Mouse (Mus musculus) G1E (cell line): Measurements from ENCODE around the gene Pafah2. TPM values are rescaled to one million over a fixed set of nuclear protein-coding genes. Genes with fewer than 3 reads are reported as not detected.

Experiments
- ATAC-seq: 2 replicates; pipeline ENCODE4 v1.8.0; 2016; ENCODE audit warnings: mild to moderate bottlenecking; ENCODE audit not compliant: insufficient number of reproducible peaks, poor library complexity, low FRiP score, severe bottlenecking; ENCODE audit errors: extremely low read depth
- DNase-seq: peaks from one replicate; pipeline ENCODE4 v3.0.0; 2012; ENCODE audit warnings: low spot score
- H3K27me3 ChIP-seq: 2 replicates; pipeline ENCODE4 v1.6.1; 2012; ENCODE audit warnings: mild to moderate bottlenecking, low read length, inconsistent platforms; ENCODE audit not compliant: insufficient read depth
- H3K36me3 ChIP-seq: replicated peaks from 2 replicates; pipeline ENCODE3; 2012; ENCODE audit warnings: mild to moderate bottlenecking, inconsistent platforms
- H3K4me1 ChIP-seq: 2 replicates; pipeline ENCODE4 v1.6.1; 2012; ENCODE audit warnings: low read depth, low read length, inconsistent platforms, mixed read lengths; ENCODE audit not compliant: insufficient read depth
- H3K4me3 ChIP-seq: 2 replicates; pipeline ENCODE4 v1.5.1; 2012; ENCODE audit warnings: low read depth, mild to moderate bottlenecking, inconsistent platforms, low read length, moderate library complexity, mixed read lengths
- H3K9me3 ChIP-seq: replicated peaks from 2 replicates; pipeline ENCODE4 v1.6.1; 2012; ENCODE audit warnings: inconsistent platforms
- CTCF ChIP-seq: IDR thresholded peaks from 2 replicates; pipeline ENCODE4 v1.5.1; 2012; ENCODE audit warnings: low read depth, low read length, inconsistent platforms, mixed read lengths
- GATA1 ChIP-seq: IDR thresholded peaks from 2 replicates; pipeline ENCODE4 v1.6.1; 2012; ENCODE audit warnings: borderline replicate concordance, low read length, inconsistent platforms, mixed read lengths
- GATA2 ChIP-seq: IDR thresholded peaks from 2 replicates; pipeline ENCODE4 v1.6.1; 2012; ENCODE audit warnings: low read depth, low read length, inconsistent platforms, borderline replicate concordance
- POLR2AphosphoS5 ChIP-seq: IDR thresholded peaks from 2 replicates; pipeline ENCODE4 v1.6.1; 2012; ENCODE audit warnings: low read depth, low read length, inconsistent platforms; ENCODE audit not compliant: insufficient replicate concordance
- TAL1 ChIP-seq: conservative IDR thresholded peaks from 2 replicates; pipeline ENCODE4 v1.6.1; 2012; ENCODE audit warnings: low read depth, low read length, inconsistent platforms, mixed read lengths
- polyA plus RNA-seq: library from polyadenylated mRNA; stranded (reverse); fragments of >175 nt; gene quantifications from 2 replicates; pipeline ENCODE4 v1.2.3, GENCODE M21; 2012
- total RNA-seq, 2 experiments: library from RNA; stranded (forward) in 1 of 2; stranded (reverse) in 1 of 2; fragments of 200-1000 nt in 1 of 2; fragments of >200 nt in 1 of 2; fragmentation: Nextera tagmentation in 1 of 2; gene quantifications; 2 replicates each; pipeline ENCODE4 v1.2.3; 2014 to 2017

The Pafah2 gene
- total and polyA plus RNA-seq, 3 experiments: 14.9 to 45.9 (median 15.1) TPM

DNA sequence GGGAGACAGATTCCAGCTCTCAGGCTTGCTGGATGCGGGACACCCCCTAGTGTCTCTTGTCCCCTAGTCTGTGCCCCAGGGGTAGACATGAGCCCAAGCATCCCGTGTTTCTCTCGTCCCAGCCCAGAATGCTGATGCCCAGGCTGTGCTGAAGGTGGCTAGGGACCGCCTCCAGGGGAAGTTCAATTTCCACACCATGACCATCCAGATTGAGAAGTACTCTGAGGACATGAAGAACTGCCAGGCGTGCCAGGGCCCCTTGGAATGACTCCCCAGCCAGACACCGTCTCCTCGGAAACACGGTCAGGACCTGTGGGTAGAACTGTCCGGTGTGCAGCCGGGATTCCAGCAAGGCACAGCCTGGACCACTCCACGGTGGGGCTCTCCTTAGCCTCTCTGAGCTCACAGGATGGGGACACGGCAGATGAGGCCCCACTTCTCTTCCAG lies 43.8 kb upstream of the Pafah2 start:
- no peaks in the 10 kb centered on the region for H3K9me3 ChIP-seq
- H3K36me3 ChIP-seq: peaks cover 91% of the 10 kb centered on the region
- TF ChIP-seq POLR2AphosphoS5 (no peak), GATA1 (no peak)
- no peak for DNase-seq
- peaks cover 4% of the 10 kb centered on the region; the same call in 1 of the 2 replicates for H3K27me3 ChIP-seq
- ATAC-seq: no peak
- no peak overlapping the region for H3K4me3 ChIP-seq
- H3K4me1 ChIP-seq: peaks cover 72% of the 10 kb centered on the region

DNA sequence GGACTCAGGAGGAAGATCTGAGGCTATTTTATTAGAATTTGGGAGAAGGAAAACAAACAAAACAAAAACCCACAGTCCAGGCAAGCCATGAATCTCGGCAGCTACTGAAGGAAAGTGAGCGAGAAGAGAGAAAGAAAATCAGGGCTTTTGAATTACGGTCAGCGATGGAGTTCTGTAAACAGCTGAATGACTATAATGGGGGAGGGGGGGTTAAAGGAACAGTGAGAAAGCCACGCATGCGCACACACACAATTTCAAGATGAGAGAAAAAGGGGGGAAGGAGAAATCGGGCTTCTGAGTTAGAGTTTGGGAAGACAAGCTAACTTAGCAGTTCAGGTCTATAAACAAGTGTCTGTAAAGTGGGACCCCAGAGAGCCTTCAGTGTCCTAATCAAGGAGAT lies 43.2 kb upstream of the Pafah2 start:
- peaks cover 85% of the 10 kb centered on the region for H3K36me3 ChIP-seq
- peaks cover 10% of the 10 kb centered on the region; the same call in 1 of the 2 replicates for H3K27me3 ChIP-seq
- no peak for ATAC-seq
- no peak for DNase-seq
- no peaks in the 10 kb centered on the region for H3K9me3 ChIP-seq
- H3K4me3 ChIP-seq: no peak overlapping the region
- peaks cover 69% of the 10 kb centered on the region for H3K4me1 ChIP-seq
- TF ChIP-seq GATA1: no peak
- TF ChIP-seq TAL1: no peak
- no peak for TF ChIP-seq POLR2AphosphoS5
- TF ChIP-seq GATA2: no peak
- TF ChIP-seq CTCF: no peak

DNA sequence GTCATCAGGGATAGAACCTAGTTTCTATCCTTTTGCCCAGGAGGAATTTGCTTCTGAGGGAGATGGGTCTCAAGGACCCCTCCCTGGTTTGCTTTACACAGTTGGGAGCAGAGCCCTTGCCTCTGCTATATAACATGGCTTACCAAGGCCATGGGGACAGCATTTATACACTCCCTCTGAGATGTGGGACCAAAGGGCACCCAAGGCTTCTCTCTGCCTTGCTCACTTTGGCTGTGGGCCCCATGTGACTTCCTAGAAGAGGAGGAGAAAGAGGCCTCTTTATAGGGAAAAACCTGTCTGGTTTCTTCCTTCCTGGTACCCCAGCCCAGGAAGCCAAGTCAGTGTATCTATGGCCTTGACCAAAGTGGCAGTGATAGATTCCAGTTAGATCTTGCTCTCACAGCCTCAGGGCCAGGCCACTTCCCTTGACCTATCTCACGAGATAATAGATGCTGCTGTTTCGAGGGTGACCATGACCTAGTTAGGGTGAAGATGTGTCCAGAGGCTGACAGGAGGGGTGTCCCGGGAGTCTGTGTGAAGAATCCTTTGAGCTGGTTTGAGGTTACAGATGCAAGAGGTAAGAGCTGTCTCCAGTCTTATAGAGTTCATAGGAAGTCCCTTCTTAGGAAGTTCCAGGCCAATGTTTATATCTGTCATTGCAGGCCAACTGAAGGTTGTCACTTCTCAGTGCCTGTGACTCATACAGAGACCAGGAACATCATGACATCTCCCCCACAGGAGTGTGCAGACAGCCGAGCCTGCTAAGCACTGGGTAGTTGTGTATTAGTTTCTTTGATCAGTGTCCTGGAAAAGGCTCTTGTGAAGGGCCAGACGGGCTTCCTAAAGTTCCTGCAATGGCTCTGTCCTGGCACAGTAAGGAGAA lies 42.4 kb upstream of the Pafah2 start:
- DNase-seq (no peak), ATAC-seq (no peak)
- peaks cover 76% of the 10 kb centered on the region for H3K36me3 ChIP-seq
- peaks cover 66% of the 10 kb centered on the region for H3K4me1 ChIP-seq
- no peak overlapping the region for H3K4me3 ChIP-seq
- peaks cover 11% of the 10 kb centered on the region for H3K27me3 ChIP-seq
- H3K9me3 ChIP-seq: no peaks in the 10 kb centered on the region
- TF ChIP-seq GATA2 (no peak), CTCF (no peak)

DNA sequence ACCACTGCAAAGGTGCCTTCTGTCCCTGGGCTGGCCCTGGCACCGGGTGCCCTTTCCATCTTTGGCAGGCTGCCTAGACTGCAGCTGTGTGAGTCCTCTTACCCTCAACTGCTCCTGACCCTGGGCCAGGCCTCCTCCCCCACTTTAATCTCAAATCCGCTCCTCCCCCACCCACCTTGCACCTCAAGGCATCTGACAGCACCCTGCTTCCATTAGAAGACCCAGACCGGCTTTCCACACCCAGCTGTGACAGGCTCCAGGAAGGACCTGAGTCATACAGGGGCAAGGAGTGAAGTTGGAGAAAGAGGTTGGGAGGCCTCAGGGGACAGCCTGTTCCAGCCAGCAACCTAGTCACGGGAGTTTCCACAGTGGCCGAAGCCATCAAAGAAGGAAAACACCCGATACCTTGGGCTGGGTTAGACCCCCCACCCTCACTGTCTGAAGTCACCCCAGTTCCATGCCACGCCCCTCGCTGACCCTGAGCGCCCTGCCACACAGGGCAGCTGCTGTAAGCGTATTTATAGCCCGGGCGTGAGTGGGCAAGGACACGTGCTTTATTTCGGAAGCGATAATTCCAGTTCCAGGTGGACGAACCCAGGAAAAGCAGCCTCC lies 40.2 kb upstream of the Pafah2 start:
- H3K27me3 ChIP-seq: peaks cover 22% of the 10 kb centered on the region
- peaks cover 55% of the 10 kb centered on the region for H3K36me3 ChIP-seq
- ATAC-seq: no peak
- TF ChIP-seq GATA1 (no peak), CTCF (no peak), GATA2 (no peak), TAL1 (no peak), POLR2AphosphoS5 (no peak)
- peak overlapping the region; percentile 53; the same call in 1 of the 2 replicates for H3K4me3 ChIP-seq
- H3K4me1 ChIP-seq: peaks cover 64% of the 10 kb centered on the region
- H3K9me3 ChIP-seq: no peaks in the 10 kb centered on the region
- peak; percentile 43 for DNase-seq

DNA sequence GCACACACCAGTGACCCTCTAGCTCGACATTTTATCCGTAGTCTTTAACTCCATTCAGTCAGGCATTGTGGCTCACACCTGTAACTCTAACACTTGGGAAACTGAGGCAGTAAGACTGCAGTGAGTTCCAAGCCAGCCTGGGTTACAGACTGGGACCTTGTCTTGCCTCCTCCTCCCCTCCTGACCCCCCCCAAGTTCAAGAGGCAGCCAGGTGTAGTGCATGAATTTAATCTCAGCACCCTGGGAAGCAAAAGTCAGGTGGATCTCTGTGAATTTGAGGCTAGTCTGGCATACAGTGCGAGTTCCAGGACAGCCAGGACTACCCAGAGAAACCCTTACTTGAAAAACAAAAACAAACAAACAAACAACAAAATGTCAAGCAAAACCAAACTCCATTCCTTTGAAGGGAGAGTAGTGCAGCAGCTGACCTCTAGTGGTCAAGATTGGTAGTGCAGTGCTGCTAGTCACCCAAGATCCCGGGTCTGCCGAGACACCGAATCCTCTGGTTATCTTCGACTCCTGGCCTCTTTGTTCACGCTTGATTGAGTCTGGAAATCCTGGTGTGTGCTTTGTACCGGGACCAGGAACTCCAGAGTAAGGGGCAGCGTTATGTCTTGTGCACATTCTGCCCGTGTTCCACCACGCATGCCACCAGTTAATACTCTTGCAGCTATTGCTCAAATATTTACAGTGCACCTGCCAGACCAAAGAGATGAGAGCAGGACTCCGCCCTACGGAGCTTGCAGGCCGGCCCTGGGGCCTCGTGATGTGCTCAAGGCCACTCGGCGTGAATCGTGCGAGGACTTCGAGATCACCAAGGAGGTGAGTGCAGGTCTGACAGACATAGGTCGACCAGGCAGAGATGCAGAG lies 39.3 kb upstream of the Pafah2 start:
- peaks cover 29% of the 10 kb centered on the region for H3K27me3 ChIP-seq
- peaks cover 46% of the 10 kb centered on the region for H3K36me3 ChIP-seq
- peaks cover 55% of the 10 kb centered on the region for H3K4me1 ChIP-seq
- no peaks in the 10 kb centered on the region for H3K9me3 ChIP-seq
- TF ChIP-seq POLR2AphosphoS5 (no peak), CTCF (peak; percentile 95), TAL1 (no peak)
- ATAC-seq: no peak
- peak; percentile 67 for DNase-seq
- no peak overlapping the region; the same call in 1 of the 2 replicates for H3K4me3 ChIP-seq

DNA sequence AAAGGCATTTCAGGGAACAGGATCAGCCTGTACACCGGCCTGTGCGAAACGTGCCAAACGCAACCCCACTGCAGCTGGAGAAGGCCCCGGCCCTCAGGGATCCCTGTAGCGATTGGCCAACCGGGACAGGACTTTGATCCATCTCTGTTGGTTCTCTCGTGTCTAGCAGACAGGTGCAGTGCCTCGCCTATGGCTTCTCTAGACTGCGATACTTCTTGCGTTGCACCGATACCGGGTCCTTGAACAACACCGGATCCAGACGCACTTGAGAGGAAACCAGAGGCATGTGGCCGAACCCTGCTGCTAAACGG lies 38.7 kb upstream of the Pafah2 start:
- Histone ChIP-seq H3K4me3 (no peak overlapping the region), H3K4me1 (peaks cover 49% of the 10 kb centered on the region), H3K9me3 (no peaks in the 10 kb centered on the region), H3K27me3 (peaks cover 35% of the 10 kb centered on the region), H3K36me3 (peaks cover 40% of the 10 kb centered on the region)
- no peak for ATAC-seq
- TF ChIP-seq TAL1: no peak
- no peak for TF ChIP-seq GATA1
- no peak for TF ChIP-seq CTCF
- no peak for TF ChIP-seq POLR2AphosphoS5
- TF ChIP-seq GATA2: no peak
- DNase-seq: no peak
